Mouse (Mus musculus): Measurements from ENCODE around the gene Tbc1d25.

The Tbc1d25 gene

GRCm38 (mm10) chrX:8175504-8176385 lies at the start of gene Tbc1d25:
Gene Tbc1d25 (minus strand): TSS chrX:8176181.
- H3K36me3 ChIP-seq (ENCODE audit: control insufficient read depth, insufficient read depth, low read length, poor library complexity, severe bottlenecking) = no peaks in the 10 kb centered on the region
- peak; percentile 92 for DNase-seq (ENCODE audit: low read depth, low spot score)
- no peaks in the 10 kb centered on the region for H3K27me3 ChIP-seq (ENCODE audit: control insufficient read depth, insufficient read depth, low read length, poor library complexity, severe bottlenecking)

- no peaks in the 10 kb centered on the region for H3K36me3 ChIP-seq (ENCODE audit: control insufficient read depth, insufficient read depth, low read length, poor library complexity, severe bottlenecking)
- no peaks in the 10 kb centered on the region for H3K27me3 ChIP-seq (ENCODE audit: control insufficient read depth, insufficient read depth, low read length, poor library complexity, severe bottlenecking)
- no peak for DNase-seq (ENCODE audit: low read depth, low spot score)
Observed at GRCm38 (mm10) chrX:8223473-8223872, 47.5 kb upstream of the Tbc1d25 start.

- Histone ChIP-seq H3K36me3 (ENCODE audit: control insufficient read depth, insufficient read depth, low read length, poor library complexity, severe bottlenecking) (no peaks in the 10 kb centered on the region), H3K27me3 (ENCODE audit: control insufficient read depth, insufficient read depth, low read length, poor library complexity, severe bottlenecking) (no peaks in the 10 kb centered on the region)
- no peak for DNase-seq (ENCODE audit: low read depth, low spot score)
Observed at GRCm38 (mm10) chrX:8222678-8223421, 46.9 kb upstream of the Tbc1d25 start.

GRCm38 (mm10) chrX:8222296-8222677 lies 46.3 kb upstream of the Tbc1d25 start:
- H3K36me3 ChIP-seq (ENCODE audit: control insufficient read depth, insufficient read depth, low read length, poor library complexity, severe bottlenecking) = no peaks in the 10 kb centered on the region
- no peak for DNase-seq (ENCODE audit: low read depth, low spot score)
- H3K27me3 ChIP-seq (ENCODE audit: control insufficient read depth, insufficient read depth, low read length, poor library complexity, severe bottlenecking) = no peaks in the 10 kb centered on the region

- Histone ChIP-seq H3K36me3 (ENCODE audit: control insufficient read depth, insufficient read depth, low read length, poor library complexity, severe bottlenecking) (no peaks in the 10 kb centered on the region), H3K27me3 (ENCODE audit: control insufficient read depth, insufficient read depth, low read length, poor library complexity, severe bottlenecking) (no peaks in the 10 kb centered on the region)
- no peak for DNase-seq (ENCODE audit: low read depth, low spot score)
Observed at GRCm38 (mm10) chrX:8219651-8220050, 43.7 kb upstream of the Tbc1d25 start.

- no peak for DNase-seq (ENCODE audit: low read depth, low spot score)
Observed at GRCm38 (mm10) chrX:8218114-8218513, 42.1 kb upstream of the Tbc1d25 start.

GRCm38 (mm10) chrX:8217383-8217782 lies 41.4 kb upstream of the Tbc1d25 start:
- Histone ChIP-seq H3K36me3 (ENCODE audit: control insufficient read depth, insufficient read depth, low read length, poor library complexity, severe bottlenecking) (no peaks in the 10 kb centered on the region), H3K27me3 (ENCODE audit: control insufficient read depth, insufficient read depth, low read length, poor library complexity, severe bottlenecking) (no peaks in the 10 kb centered on the region)
- no peak for DNase-seq (ENCODE audit: low read depth, low spot score)

More at GRCm38 (mm10) chrX:8218114-8218513, 42.1 kb upstream of the Tbc1d25 start:
- no peaks in the 10 kb centered on the region for H3K27me3 ChIP-seq (ENCODE audit: control insufficient read depth, insufficient read depth, low read length, poor library complexity, severe bottlenecking)
- no peaks in the 10 kb centered on the region for H3K36me3 ChIP-seq (ENCODE audit: control insufficient read depth, insufficient read depth, low read length, poor library complexity, severe bottlenecking)

GRCm38 (mm10) chrX:8211490-8212207 lies 35.7 kb upstream of the Tbc1d25 start:
- no peak for DNase-seq (ENCODE audit: low read depth, low spot score)
- Histone ChIP-seq H3K27me3 (ENCODE audit: control insufficient read depth, insufficient read depth, low read length, poor library complexity, severe bottlenecking) (no peaks in the 10 kb centered on the region), H3K36me3 (ENCODE audit: control insufficient read depth, insufficient read depth, low read length, poor library complexity, severe bottlenecking) (no peaks in the 10 kb centered on the region)

- Histone ChIP-seq H3K27me3 (ENCODE audit: control insufficient read depth, insufficient read depth, low read length, poor library complexity, severe bottlenecking) (no peaks in the 10 kb centered on the region), H3K36me3 (ENCODE audit: control insufficient read depth, insufficient read depth, low read length, poor library complexity, severe bottlenecking) (no peaks in the 10 kb centered on the region)
- no peak for DNase-seq (ENCODE audit: low read depth, low spot score)
Observed at GRCm38 (mm10) chrX:8209720-8210119, 33.7 kb upstream of the Tbc1d25 start.

- Histone ChIP-seq H3K36me3 (ENCODE audit: control insufficient read depth, insufficient read depth, low read length, poor library complexity, severe bottlenecking) (no peaks in the 10 kb centered on the region), H3K27me3 (ENCODE audit: control insufficient read depth, insufficient read depth, low read length, poor library complexity, severe bottlenecking) (no peaks in the 10 kb centered on the region)
- no peak for DNase-seq (ENCODE audit: low read depth, low spot score)
Observed at GRCm38 (mm10) chrX:8207224-8207623, 31.2 kb upstream of the Tbc1d25 start.

- Histone ChIP-seq H3K27me3 (ENCODE audit: control insufficient read depth, insufficient read depth, low read length, poor library complexity, severe bottlenecking) (no peaks in the 10 kb centered on the region), H3K36me3 (ENCODE audit: control insufficient read depth, insufficient read depth, low read length, poor library complexity, severe bottlenecking) (no peaks in the 10 kb centered on the region)
- no peak for DNase-seq (ENCODE audit: low read depth, low spot score)
Observed at GRCm38 (mm10) chrX:8206694-8207197, 30.8 kb upstream of the Tbc1d25 start.

GRCm38 (mm10) chrX:8206015-8206693 lies 30.2 kb upstream of the Tbc1d25 start, which contains the start of gene Porcn:
Gene Porcn (minus strand): TSS chrX:8206525.
- no peaks in the 10 kb centered on the region for H3K36me3 ChIP-seq (ENCODE audit: control insufficient read depth, insufficient read depth, low read length, poor library complexity, severe bottlenecking)
- no peak for DNase-seq (ENCODE audit: low read depth, low spot score)
- no peaks in the 10 kb centered on the region for H3K27me3 ChIP-seq (ENCODE audit: control insufficient read depth, insufficient read depth, low read length, poor library complexity, severe bottlenecking)

- no peaks in the 10 kb centered on the region for H3K36me3 ChIP-seq (ENCODE audit: control insufficient read depth, insufficient read depth, low read length, poor library complexity, severe bottlenecking)
- no peaks in the 10 kb centered on the region for H3K27me3 ChIP-seq (ENCODE audit: control insufficient read depth, insufficient read depth, low read length, poor library complexity, severe bottlenecking)
- DNase-seq (ENCODE audit: low read depth, low spot score) = no peak
Observed at GRCm38 (mm10) chrX:8205551-8205950, 29.6 kb upstream of the Tbc1d25 start.

- H3K36me3 ChIP-seq (ENCODE audit: control insufficient read depth, insufficient read depth, low read length, poor library complexity, severe bottlenecking) = no peaks in the 10 kb centered on the region
- H3K27me3 ChIP-seq (ENCODE audit: control insufficient read depth, insufficient read depth, low read length, poor library complexity, severe bottlenecking) = no peaks in the 10 kb centered on the region
- DNase-seq (ENCODE audit: low read depth, low spot score) = no peak
Observed at GRCm38 (mm10) chrX:8205088-8205487, 29.1 kb upstream of the Tbc1d25 start.
